Mouse (Mus musculus) gastrocnemius, postnatal 36 days (tissue): ENCODE measurements around the gene Cep41. TPM values are rescaled to one million over a fixed set of nuclear protein-coding genes. Genes with fewer than 3 reads are reported as not detected.
A peak's percentile ranks its signal among the peaks of the same experiment; 100 is the strongest.

ENCODE experiments used
- DNase-seq, 2 experiments: peaks; one replicate each; pipeline ENCODE4 v3.0.0; 2022
- intact Hi-C: fragments of 180-260 bp; cut with DNase I; formaldehyde crosslinking; loops from one replicate; pipeline ENCODE4 v1.15.1; 2025
- total RNA-seq, 2 experiments: library from RNA; stranded (reverse); gene quantifications; 2 replicates each; pipeline ENCODE4 v1.2.3; 2021

Gene Cep41
- total RNA-seq, 2 experiments from 2014 or later: 0.47 to 0.79 TPM

DNA sequence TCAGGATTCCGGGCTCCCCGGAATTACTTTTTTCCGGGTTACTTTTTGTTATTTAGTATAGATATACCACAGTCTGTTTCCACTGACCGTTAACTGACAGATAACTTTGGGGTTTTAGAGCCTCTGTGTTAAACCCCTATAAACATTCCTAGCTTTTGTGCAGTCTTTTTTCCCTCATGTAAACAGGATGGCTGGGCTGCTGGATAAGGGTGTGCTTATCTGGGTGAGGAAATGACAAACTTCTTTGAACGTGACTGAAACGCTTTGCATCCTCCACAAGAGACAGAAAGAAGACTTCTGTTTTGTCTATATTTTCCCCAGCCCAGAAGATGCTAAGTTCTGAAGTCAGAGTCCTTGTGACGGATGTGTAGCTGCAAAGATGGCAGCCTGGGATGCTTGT, 18.9 kb upstream of the Cep41 start:
- no peak for DNase-seq
- intact Hi-C loops: no loop called here

DNA sequence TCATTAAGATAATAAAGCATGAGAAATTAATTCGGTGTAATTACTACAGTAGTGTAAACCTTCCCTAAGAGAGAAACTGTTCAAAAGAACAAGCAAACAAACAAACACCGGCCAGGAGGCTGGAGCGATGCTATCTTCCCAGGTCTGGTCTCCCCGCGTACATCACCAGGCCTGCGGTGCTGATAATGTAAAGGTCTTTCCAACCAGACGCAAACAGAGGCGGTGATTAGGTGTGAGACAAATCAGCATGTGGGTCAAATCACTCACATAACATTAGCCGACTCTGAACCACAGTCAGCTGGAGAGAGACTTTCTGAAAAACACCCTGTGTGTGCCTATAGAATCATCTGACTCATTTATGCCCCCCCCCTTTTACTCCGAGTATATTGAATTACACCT, 17.8 kb upstream of the Cep41 start:
- intact Hi-C loops: no loop called here
- no peak for DNase-seq

DNA sequence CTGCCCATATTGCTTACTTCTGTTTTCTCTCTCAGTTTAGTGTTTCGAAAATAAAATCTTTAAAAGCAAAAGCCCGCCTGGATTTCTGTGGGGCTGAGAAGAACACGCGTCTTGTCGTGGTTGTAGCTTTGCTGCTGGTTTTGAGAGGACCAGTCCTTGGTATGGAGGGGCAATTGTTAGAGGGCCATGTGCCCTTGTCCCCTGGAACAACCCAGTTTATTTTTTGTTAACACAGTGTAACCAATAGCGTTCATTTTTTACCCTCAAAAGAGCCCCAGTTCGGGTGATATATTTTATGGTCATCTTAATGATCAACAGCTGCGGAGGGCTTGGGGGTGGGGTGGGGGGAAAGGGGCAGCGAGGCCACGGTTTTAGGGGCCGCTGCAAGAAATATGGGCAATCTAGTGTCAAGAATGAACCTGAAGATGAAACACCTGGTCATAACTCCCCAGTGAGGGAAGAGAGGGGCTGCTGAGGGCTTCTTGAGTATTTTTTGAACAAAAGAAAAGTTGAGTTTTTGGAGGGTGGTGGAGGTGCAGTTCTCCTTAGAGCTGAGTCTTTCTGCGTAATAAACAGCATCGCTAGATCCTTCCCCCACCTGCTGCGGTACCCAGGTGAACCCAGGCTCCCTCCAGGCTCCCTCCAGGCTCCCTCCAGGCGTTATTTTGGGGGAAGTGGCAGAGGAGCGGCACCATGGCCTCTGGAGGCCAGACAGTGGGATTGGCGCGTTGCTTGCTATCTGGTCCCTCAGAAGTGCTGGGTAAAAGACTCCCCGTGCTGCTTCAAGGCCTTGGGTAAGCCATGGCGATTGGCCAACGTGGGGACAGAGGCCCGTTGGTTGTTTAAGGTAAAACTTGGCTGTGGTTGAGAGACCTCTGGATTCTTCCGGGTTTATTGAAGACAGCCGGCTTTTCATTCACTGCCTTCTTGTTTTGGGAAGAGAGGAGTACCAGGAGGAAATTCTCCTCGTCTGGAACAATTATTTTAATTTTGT, 17.1 kb upstream of the Cep41 start:
- no peak for DNase-seq
- intact Hi-C loops: no loop called here

DNA sequence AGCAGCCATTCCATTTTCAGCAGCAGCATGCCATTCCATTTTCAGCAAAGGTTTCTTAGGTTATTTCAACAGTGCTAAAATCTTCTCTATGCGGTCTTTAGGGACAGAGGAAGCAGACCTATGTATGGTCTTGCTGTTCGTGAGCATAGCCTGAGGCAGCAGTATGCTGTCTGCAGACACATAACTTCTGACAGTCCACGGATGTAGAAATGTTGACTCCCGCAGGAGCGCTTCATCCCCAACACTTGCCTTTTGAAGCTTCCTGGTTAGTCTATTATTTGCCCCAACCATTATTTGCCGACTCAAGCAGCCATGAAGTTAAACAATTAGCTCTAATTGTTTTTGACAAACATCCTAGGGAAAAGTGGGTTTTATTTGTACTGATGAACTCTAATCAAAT, 15.6 kb upstream of the Cep41 start:
- intact Hi-C loops: no loop called here
- no peak for DNase-seq

DNA sequence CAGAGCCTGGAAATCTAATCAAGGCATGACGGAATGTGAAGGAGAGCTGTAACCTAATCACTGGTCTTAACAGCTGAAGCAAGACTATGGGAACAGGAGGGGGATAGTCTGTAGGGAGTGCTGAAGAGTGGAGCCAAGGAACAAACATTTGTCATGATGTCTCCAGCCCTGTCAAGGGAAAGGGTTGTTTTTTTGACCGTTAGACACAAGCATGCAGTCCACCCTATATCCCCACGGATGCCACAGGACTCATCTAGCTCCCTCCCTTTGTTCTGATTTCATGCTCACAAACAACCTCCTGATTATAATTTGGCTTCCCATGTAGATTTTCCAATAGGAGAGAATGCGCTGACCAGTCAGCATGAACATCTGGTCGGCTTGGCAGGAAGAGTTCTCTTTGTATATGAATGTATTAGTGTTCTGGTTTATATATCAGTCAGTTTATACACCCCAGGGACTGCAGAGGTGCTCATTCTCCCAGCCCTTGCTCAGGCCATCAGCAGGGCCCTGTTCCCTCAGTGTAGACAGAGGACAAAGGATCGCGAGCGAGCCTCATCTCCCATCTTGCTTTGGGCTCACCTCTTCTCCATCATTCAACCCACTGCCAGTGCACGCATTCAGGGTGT, 10.5 kb upstream of the Cep41 start:
- DNase-seq: no peak
- intact Hi-C loops: no loop called here

DNA sequence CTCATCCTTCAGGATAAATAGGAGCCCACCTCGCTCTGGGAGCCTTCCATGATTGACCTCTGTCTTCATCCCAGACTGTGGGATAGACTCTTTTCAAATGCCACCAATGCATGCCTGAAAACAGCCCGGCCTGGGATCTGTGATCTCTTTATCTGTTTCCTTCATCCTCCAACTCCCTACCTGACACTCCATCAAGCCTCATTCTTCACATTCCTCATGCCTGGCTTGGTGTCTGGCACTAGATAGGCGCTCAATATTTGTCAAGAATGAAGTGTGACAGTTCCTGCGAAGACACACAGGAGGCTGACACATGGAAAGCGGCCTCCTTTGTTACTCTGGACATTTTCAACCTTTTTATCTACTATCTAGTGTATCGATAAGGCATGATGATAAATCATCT, 9.9 kb upstream of the Cep41 start:
- intact Hi-C loops: no loop called here
- no peak for DNase-seq

DNA sequence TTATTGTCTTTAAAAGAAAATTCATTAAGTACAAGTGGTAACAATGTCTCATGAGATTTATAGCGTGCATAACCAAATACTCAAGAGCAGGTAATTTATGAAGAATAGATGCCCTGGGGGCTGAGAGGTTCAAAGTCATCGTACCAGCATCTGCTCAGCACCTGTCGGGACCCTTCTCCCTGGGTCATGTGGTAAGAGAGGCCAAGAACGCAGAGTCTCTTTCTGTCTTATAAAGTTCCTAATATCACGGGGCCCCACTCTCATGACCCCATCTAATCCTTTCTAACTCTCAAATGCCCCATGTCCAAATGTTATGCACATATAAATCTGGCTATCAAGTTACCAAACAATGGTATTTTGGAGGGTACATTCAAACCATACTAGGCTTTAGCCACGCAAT, 9.3 kb upstream of the Cep41 start:
- intact Hi-C loops: no loop called here

DNA sequence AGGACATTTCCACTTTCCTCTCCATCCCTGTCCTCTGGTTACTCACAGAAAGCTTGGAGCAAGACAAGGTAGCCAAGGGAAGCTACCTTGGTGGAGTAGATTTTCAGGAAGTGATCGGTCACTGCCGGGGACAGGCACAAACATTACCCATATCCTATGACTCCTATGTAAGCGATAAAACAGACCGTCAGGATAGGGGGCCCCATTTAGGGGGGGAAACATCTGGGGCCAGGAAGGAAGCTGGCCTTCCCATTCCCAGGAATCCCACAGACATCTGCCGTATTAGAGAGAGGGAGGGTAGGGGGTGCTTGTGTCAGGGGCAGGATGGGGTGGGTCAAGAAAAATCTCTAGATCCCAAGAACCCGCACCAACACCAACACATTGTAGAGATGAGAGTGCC, 6.6 kb upstream of the Cep41 start:
- no peak for DNase-seq
- intact Hi-C loops: no loop called here

More for the DNA sequence above, 9.3 kb upstream of the Cep41 start:
- no peak for DNase-seq

DNA sequence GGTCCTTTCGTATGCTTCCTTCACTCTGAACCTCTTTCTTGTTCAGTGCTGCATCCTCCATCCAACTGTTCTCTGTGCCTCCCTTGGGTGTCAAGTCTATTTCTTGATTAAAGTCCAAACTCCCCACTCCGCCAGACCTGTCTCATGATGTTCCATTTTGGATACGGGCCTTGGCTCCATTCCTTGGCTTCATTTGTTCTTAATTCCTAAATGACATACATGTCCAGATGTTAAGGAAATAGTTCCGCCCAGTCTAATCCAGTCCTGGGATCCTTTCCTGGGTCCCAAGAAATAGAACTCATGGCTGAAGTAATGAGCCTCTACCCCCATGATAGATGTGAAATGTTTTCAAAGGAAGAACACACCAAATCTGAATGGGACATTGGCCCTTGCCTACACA, 4.5 kb upstream of the Cep41 start:
- DNase-seq: no peak
- intact Hi-C loops: no loop called here

DNA sequence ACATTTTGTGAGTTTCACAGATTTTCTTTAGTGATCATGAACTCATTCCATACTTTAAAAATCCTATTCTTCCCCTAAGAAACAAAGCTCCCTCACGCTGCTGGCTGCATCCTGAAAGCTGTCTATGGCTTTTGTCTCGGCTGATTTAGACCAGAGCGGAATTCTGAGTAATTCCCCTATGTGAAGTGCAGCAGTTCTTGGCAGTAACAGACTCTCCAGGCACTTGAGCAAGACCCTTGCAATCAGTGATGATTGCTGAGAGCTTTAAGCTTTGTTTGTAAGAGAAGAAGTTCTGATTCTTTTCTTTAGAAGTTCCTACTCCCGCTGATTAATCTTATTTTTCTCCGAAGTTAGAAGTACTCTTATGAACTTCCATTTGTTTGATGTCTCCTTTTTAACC, 3.9 kb upstream of the Cep41 start:
- no peak for DNase-seq
- intact Hi-C loops: no loop called here

DNA sequence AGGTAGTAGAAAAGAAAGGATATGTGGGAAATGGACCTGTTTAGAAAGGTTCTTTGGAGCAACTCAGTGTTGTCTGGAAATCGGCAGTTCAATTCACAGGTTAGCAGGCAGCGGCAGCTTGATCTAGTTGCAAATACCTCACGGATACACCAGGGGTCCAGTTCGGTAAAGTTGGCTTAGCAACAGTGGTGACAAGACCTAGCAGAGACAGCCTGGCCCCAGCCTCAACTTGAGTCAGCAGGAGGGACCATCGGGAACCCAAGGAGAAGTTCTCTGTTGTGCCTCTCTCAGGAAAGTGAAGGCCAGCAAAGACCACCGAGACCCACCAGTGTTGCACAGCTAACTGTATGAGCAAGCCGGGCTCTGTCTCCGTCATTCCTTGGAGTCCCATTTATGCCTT, 1.6 kb upstream of the Cep41 start:
- DNase-seq: no peak
- intact Hi-C loops: no loop called here

DNA sequence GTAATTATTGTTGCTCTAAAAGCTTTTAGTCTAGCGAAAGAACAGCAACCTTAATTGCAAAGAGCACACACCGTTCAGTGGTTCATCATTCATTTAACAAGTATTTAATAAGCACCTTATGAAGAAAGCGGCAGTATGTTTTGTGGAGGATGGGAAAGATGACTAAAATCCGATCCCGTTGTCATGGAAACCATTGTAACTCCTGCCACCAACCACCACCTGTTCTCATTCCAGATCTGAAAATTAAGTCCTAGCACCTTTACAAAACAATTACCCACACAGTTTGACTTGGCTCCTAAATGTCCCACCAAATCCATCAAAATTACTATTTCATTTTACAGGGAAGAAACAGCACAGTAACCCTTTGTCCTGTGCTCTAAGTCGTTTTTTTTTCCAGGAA, 660 bp upstream of the Cep41 start:
- DNase-seq: no peak
- intact Hi-C loops: no loop called here

DNA sequence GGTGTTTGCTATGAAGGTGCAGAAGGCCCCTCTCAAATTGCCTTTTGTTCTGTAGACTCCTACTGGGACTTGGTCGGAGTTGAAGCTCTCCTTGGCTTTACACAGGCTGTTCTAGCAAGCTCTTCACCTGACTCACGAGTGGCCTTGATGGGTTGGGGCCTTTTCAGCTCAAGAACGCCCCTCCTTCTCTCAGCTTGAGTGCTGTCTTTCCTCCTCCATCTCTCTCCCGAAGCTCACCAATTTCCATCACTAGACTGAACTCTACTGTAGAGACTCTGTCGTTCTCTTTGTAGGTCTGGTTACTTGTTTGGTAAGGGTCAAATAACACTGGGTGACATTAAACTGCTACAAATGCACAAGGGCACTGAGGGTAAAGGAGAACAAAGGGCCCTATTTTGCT, 723 bp downstream of the Cep41 start:
- no peak for DNase-seq
- intact Hi-C loops: no loop called here

DNA sequence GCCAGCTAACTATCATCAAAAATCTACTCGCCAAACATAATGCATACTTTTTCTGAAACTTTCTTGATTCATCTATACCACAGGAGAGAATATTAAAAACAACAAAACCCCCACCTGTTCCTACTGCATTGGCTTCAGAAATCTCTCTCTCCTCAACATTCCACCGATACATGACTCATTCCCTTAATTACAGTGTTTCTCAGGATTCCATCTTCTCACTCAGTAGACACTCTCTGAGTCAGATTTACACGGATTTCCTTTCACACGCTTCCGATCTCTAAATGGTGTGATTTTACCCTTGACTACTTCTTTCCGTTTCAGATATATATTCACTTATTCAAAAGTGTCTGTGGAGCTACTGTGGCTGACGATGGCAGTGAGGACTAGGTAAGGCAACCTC, 6.4 kb downstream of the Cep41 start:
- intact Hi-C loops: no loop called here
- DNase-seq: no peak

DNA sequence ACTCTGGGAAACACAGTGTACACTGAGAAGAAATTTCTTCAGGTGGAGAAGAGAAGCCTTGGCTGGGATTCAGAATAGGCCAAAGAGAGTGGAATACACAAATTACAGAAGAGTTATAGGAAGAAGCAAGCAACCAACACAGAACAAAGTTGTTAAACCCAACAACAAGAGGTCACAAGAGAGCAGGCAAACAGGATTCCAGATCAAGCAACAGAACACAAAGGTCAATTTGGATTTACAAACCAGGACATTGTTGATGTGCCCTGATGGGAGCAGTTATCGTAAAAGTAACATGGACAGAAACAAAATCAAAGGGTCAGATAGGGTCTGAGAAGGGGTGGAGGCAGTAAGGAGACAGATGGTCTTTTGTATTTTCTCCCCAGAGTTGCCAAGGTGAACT, 9.0 kb downstream of the Cep41 start:
- intact Hi-C loops: no loop called here
- no peak for DNase-seq

DNA sequence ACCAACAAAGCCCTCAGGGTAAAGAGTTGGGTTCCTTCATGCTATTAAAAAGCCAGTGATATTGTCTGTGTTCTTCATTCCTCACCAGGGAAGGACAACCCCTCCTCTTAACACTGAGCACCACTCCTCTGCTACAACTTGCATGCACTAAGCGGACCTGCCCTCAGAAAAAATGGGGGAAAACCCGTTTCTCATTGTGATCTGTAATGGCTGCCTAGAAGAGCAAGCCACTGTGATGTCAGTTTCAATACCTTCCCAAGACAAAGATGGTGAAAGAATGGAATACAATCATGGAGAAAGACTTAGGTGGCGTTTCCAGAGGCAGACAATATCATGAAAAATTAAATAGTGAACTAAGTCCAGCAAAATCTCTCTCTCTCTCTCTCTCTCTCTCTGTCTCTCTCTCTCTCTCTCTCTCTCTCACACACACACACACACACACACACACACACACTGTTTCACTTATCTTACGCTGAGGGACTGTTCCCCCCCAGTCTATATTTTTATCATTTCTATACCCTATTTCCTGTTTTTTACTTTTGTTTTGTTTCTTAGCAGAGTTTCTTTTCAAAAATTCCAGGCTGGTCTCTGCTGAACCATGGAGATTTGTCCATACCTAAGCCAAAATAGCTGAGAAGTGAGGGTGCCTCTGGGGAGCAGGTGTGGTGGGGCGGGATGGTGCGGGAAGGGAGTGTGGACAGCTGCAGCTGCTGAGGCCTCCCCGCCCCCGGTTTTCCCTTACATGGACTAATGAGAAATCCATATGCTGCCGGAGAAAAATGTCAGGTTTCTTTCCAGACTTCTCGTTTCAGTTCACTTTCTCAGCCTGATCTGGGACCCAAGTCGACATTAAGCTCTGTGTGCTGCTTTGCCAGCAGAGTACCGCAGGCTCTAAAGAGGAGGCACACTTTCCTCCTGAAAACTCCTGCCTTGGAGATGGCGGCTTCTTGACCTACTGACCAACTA, 11.3 kb downstream of the Cep41 start:
- peak; percentile 27 to 43 for DNase-seq
- intact Hi-C loops: no loop called here

DNA sequence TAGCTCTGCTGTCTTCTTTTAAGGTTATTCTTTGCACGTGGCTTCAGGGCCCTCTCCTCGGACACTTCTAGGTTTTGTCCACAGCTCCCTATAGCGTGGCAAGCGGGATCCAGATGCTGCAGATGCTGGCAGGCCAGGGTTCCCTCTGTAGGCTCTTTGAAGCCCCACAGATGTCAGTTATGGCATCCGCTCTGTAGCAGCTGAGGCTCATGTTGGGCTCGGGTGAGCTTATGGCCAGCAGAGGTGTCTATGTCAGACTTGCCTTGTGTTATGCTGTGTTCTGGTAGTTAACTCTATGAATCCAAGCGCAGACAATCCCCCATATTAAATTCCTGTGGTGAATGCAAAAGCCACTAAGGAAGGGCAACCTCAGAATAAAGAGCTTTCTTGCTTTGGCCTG, 13.1 kb downstream of the Cep41 start:
- intact Hi-C loops: no loop called here
- DNase-seq: no peak

DNA sequence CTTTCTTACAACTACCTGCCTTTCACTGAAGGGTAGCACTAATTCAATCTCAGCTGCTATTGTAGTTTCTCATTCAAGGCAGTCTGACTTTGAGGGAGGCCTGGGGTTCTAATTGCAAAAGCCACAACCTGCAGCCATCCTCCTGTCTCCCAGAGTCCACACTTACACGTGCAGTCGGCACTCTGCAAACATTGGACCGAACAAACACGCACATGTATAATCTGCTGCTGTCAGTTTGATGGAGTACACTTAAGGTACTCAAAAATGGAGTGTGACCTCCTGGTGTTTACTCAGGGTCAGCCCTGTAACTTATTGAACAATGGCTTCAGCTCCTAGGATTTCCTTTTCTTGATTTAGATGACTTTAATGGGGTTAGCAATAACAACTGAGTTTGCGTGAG, 14.0 kb downstream of the Cep41 start:
- intact Hi-C loops: loop anchor here (10.0 kb wide), 1 partner anchor 135 kb away; the partner anchor contains the start of gene Cpa2
- no peak for DNase-seq

DNA sequence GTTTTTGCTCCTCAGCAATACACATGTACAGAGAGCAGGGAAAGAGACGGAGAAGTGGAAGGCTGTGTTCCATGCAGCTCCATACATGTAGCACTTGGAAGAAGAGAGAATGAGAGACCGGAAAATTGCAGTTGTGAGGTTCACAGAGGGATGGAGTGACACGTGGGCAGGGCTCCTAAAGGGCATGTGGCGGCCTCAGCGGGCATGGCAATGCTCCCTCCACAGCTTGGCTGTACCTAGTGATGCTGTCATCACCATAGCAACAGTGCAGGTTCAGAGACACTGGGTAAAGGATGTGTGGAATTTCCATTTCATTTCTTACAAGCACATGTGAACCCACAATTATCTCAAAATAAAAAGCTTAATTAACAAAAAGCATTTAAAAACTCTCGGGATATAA, 15.1 kb downstream of the Cep41 start:
- intact Hi-C loops: loop anchor here (10.0 kb wide), 1 partner anchor 134 kb away; the partner anchor contains the start of gene Cpa2
- DNase-seq: no peak

DNA sequence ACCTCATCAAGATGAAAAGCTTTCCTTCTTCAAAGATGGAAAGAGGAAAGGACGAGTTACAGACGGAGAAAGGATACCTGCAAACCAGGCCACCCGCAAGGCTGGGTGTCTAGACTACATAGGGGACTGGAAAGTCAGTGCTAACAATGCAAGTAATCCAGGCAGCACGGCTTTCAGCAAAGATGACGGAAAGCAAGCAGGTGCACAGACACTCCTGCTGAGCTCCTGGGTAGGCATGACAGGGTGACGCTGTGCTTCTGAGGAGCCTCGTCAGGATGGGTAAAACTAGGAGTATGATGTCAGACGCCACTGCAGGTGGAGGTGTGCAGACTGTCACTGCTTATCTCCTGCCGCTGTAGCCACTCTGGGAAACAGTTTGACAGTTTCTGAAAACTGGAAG, 16.0 kb downstream of the Cep41 start:
- intact Hi-C loops: loop anchor here (10.0 kb wide), 1 partner anchor 133 kb away; the partner anchor contains the start of gene Cpa2
- no peak for DNase-seq

DNA sequence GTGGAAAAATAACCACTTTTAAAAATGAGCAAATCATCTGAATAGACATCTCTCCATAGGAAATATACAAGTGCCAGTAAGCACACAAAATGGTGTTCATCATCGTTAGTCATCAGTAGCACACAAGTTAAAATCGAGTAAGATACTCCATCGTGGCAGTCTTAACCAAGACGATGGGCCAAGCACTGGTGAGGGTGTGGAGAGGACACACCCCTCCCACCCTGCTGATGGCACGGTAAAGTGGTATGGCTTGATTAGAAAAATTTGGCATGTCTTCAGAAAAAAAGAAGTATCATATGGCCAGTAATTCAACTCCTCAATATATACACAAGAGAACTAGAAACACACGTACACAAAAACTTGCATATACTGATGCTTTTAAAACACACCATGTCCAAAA, 17.0 kb downstream of the Cep41 start:
- no peak for DNase-seq
- intact Hi-C loops: loop anchor here (10.0 kb wide), 1 partner anchor 132 kb away; the partner anchor contains the start of gene Cpa2
